Mouse (Mus musculus): ENCODE measurements around the gene Gm17416.

DNA sequence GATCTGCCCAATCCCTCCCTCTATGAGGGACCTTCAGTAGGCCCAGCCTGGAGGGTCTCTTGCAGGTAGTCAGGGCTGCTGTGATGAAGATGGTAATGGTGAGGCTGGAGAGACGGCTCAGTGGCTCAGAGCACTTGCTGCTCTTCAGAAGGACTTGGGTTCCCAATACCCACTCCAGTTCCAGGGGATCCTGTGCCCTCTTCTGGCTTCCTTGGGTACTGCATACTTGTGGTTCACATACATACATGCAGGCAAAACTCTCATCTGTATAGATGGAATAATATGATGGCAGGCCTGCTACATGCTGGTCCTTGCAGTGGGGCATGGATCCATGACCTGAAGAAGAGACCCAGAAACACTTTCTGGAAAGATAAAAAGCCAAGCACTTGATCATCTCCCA, 39.6 kb downstream of the Gm17416 start:
- TF ChIP-seq CTCF (IDR thresholded peaks at IDR 0.05; ENCODE audit: low read depth, low read length) (no peak), GATA1 (IDR thresholded peaks at IDR 0.05; ENCODE audit: borderline replicate concordance, low read length) (no peak), TAL1 (conservative IDR thresholded peaks at IDR 0.05; ENCODE audit: low read depth, low read length) (no peak)

All from G1E (cell line).